Mouse (Mus musculus): ENCODE measurements at regions not wholly inside any gene's neighbourhood (a gene's known extent, or its start where the extent isn't known, plus 50 kb on each side); places are given as distances from the start of the nearest gene placed in this dataset.
A peak's percentile ranks its signal among the peaks of the same experiment; 100 is the strongest.

DNA sequence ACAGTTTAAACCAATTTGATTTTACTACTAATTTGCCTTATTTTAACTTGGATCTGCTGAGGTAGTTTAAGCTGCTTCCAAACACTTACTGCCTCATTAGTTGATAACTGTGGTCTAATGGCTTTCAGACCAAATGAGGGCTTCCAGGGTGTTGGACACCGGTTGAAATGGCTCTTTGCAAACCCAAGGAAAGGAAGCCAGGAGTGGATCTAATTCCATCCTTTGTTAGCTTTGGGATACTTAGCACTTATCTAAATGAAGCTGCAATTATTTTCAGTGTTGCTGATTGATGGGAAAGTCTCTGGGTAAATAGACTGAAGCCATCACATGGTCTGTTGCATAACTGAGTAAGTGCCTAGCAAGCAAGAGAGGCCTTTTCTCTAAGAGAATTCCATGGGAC is 148.4 kb upstream of the Sel1l start:
- ATAC-seq = peak; percentile 70

DNA sequence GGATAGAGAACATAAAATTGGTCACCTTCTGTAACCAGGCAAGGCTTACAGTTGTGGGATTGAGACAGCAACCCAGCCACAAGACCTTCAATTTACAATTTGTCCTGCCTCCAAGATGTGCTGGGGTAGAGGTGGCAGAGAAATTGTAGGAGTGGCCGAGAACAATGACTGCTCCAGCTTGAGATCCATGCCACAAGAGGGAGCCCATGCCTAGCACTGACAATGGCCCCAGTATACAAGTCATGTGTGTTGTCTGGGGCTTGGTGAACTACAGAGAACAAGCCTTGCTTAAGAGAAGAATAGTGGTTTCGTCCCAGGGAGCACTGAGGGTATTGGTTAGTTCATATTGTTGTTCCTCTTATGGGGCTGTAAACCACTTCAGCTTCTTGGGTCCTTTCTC is 146.6 kb upstream of the Sel1l start:
- ATAC-seq (no peak), DNase-seq (ENCODE audit: low spot score) (no peak)
- Histone ChIP-seq H3K27ac (ENCODE audit: low read depth, low read length) (no peak overlapping the region), H3K9ac (ENCODE audit: low read length) (no peak overlapping the region), H3K4me1 (ENCODE audit: control insufficient read depth, insufficient read depth, low read length) (no peaks in the 10 kb centered on the region), H3K9me3 (replicated peaks; ENCODE audit: control insufficient read depth, low read length) (no peaks in the 10 kb centered on the region), H3K36me3 (ENCODE audit: control insufficient read depth, insufficient read depth, low read length) (no peaks in the 10 kb centered on the region), H3K4me3 (ENCODE audit: low read depth, low read length) (no peak overlapping the region), H3K4me2 (ENCODE audit: low read length) (no peak overlapping the region), H3K27me3 (replicated peaks; ENCODE audit: control insufficient read depth, insufficient read depth, low read length) (no peaks in the 10 kb centered on the region)
- WGBS = 73% methylated on average over 2 of the region's 2 CpGs

More for the DNA sequence above, 148.4 kb upstream of the Sel1l start:
- Histone ChIP-seq H3K4me2 (ENCODE audit: low read length) (no peak overlapping the region), H3K9me3 (replicated peaks; ENCODE audit: control insufficient read depth, low read length) (no peaks in the 10 kb centered on the region), H3K4me3 (ENCODE audit: low read depth, low read length) (no peak overlapping the region), H3K9ac (ENCODE audit: low read length) (no peak overlapping the region), H3K4me1 (ENCODE audit: control insufficient read depth, insufficient read depth, low read length) (no peaks in the 10 kb centered on the region), H3K27ac (ENCODE audit: low read depth, low read length) (no peak overlapping the region), H3K36me3 (ENCODE audit: control insufficient read depth, insufficient read depth, low read length) (no peaks in the 10 kb centered on the region), H3K27me3 (replicated peaks; ENCODE audit: control insufficient read depth, insufficient read depth, low read length) (no peaks in the 10 kb centered on the region)
- DNase-seq (ENCODE audit: low spot score) = peak; percentile 60
- WGBS = 9% methylated on average over 1 of the region's 1 CpGs

DNA sequence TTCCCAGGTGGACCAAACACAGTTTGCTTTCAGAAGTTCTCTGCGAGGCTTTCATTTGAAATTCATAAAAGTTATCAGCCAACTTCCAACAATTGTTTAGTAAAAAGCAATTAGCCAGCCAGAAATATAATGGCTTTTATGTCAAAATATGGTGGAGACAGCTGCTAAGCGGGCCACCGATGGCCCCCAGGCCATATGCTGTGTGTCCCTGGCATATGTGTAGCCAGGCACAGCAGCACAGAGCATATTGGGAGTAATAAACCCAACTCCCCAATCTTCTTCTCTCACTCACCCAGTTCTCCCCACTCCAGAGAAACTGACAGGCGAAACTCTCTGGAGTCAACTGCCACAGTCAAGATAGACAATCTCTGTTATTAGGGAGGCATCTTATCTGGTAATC is 137.5 kb upstream of the Sel1l start:
- DNase-seq (ENCODE audit: low spot score) (peak; percentile 23), ATAC-seq (peak; percentile 66; the same call in 1 of the 2 replicates)
- H3K27ac ChIP-seq (ENCODE audit: low read depth, low read length) = no peak overlapping the region
- no peak overlapping the region for H3K4me3 ChIP-seq (ENCODE audit: low read depth, low read length)
- WGBS = 70% methylated on average over 4 of the region's 4 CpGs
- no peaks in the 10 kb centered on the region for H3K27me3 ChIP-seq (replicated peaks; ENCODE audit: control insufficient read depth, insufficient read depth, low read length)
- H3K36me3 ChIP-seq (ENCODE audit: control insufficient read depth, insufficient read depth, low read length) = no peaks in the 10 kb centered on the region
- no peaks in the 10 kb centered on the region for H3K4me1 ChIP-seq (ENCODE audit: control insufficient read depth, insufficient read depth, low read length)
- H3K4me2 ChIP-seq (ENCODE audit: low read length) = no peak overlapping the region
- H3K9me3 ChIP-seq (replicated peaks; ENCODE audit: control insufficient read depth, low read length) = no peaks in the 10 kb centered on the region
- H3K9ac ChIP-seq (ENCODE audit: low read length) = no peak overlapping the region

DNA sequence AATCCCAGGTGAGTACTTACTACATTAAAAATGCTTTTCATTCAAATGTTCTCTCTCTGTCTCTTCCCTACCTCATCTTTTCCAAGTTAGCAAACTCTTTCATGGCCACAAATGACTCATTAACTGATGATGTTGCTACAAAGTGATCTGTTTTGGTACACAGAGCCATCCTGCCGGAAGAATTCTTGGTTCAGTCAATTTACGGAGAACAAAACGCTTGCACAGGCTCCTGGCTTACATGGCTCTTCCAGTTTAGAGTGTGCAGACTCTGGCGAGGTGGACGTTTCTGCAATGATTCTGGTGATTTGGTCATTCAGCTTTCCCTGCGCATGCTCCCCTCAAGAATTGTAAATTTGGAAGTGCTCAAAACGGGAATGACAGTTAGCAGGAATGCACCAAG is 131.4 kb upstream of the Sel1l start:
- H3K4me1 ChIP-seq (ENCODE audit: control insufficient read depth, insufficient read depth, low read length) = no peaks in the 10 kb centered on the region
- H3K9ac ChIP-seq (ENCODE audit: low read length) = no peak overlapping the region
- H3K27me3 ChIP-seq (replicated peaks; ENCODE audit: control insufficient read depth, insufficient read depth, low read length) = no peaks in the 10 kb centered on the region
- H3K36me3 ChIP-seq (ENCODE audit: control insufficient read depth, insufficient read depth, low read length) = no peaks in the 10 kb centered on the region
- H3K9me3 ChIP-seq (replicated peaks; ENCODE audit: control insufficient read depth, low read length) = no peaks in the 10 kb centered on the region
- 50% methylated on average over 7 of the region's 7 CpGs for WGBS
- DNase-seq (ENCODE audit: low spot score) (no peak), ATAC-seq (no peak)
- H3K27ac ChIP-seq (ENCODE audit: low read depth, low read length) = no peak overlapping the region
- H3K4me3 ChIP-seq (ENCODE audit: low read depth, low read length) = no peak overlapping the region
- no peak overlapping the region for H3K4me2 ChIP-seq (ENCODE audit: low read length)

DNA sequence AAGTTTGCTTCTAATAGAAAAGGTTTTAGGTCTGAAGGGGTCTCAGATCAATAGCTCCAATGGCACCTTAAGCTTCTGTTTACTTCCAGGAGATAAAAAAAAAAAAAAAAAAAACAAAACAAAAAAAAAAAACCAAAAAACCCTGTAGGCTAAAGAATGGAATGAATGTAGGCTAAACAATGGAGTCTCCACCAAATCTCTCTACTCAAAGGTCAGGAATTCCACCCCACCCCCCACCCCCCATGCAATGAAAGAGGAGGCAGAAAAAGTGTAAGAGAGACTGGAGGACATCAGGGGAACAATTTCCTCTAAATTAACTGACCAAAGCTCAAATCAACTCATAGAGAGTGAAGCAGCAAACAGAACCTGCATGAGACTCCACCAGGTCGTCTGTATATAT is 122.1 kb upstream of the Sel1l start:
- DNase-seq (ENCODE audit: low spot score) = no peak
- no peak for ATAC-seq
- no peaks in the 10 kb centered on the region for H3K9me3 ChIP-seq (replicated peaks; ENCODE audit: control insufficient read depth, low read length)
- no peak overlapping the region for H3K27ac ChIP-seq (ENCODE audit: low read depth, low read length)
- no peak overlapping the region for H3K4me2 ChIP-seq (ENCODE audit: low read length)
- WGBS = 49% methylated on average over 1 of the region's 1 CpGs
- H3K4me3 ChIP-seq (ENCODE audit: low read depth, low read length) = no peak overlapping the region
- no peaks in the 10 kb centered on the region for H3K4me1 ChIP-seq (ENCODE audit: control insufficient read depth, insufficient read depth, low read length)
- no peaks in the 10 kb centered on the region for H3K27me3 ChIP-seq (replicated peaks; ENCODE audit: control insufficient read depth, insufficient read depth, low read length)
- no peak overlapping the region for H3K9ac ChIP-seq (ENCODE audit: low read length)
- no peaks in the 10 kb centered on the region for H3K36me3 ChIP-seq (ENCODE audit: control insufficient read depth, insufficient read depth, low read length)

DNA sequence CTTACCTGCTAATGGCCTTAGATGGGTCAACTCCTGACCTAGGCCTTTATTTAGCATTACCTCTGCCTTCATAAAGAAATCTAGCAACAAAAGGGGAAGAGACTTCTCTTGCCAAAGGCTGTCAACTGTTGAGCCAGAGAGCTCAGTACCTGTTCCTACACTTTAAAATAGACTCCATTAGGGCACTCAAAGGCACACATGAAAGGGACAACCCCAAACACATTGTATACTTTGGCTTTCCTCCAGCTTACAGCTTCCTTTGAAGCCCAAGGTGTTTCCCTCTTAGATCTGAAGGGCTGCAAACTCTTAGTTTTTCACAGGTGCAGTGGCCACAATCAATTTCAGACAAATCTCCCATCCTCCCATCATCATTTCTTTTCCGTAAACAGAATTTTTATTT is 117.0 kb upstream of the Sel1l start:
- Histone ChIP-seq H3K9me3 (replicated peaks; ENCODE audit: control insufficient read depth, low read length) (no peaks in the 10 kb centered on the region), H3K27me3 (replicated peaks; ENCODE audit: control insufficient read depth, insufficient read depth, low read length) (no peaks in the 10 kb centered on the region), H3K36me3 (ENCODE audit: control insufficient read depth, insufficient read depth, low read length) (no peaks in the 10 kb centered on the region), H3K4me3 (ENCODE audit: low read depth, low read length) (no peak overlapping the region), H3K4me1 (ENCODE audit: control insufficient read depth, insufficient read depth, low read length) (no peaks in the 10 kb centered on the region), H3K27ac (ENCODE audit: low read depth, low read length) (no peak overlapping the region), H3K4me2 (ENCODE audit: low read length) (no peak overlapping the region), H3K9ac (ENCODE audit: low read length) (no peak overlapping the region)
- ATAC-seq (no peak), DNase-seq (ENCODE audit: low spot score) (no peak)
- WGBS = 97% methylated on average over 1 of the region's 1 CpGs

DNA sequence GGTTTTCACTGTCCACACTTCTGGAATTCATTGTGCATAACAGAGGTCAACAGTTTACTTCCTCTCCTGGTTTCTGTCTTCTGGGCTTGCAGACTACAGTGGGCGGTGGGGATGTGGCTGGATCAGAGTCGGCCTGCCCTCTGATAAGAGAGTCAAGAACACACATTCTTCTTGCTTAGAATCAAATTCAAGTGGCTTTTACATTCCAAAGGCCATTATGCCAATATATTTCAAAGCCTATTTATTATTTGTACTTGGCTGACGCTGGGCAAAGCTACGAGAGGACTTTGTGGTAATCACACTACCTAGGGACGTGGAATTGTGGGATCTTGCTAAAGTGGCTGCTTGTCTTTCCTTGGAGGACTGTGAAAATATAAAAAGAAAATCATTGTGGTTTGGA is 114.3 kb upstream of the Sel1l start:
- no peaks in the 10 kb centered on the region for H3K27me3 ChIP-seq (replicated peaks; ENCODE audit: control insufficient read depth, insufficient read depth, low read length)
- no peak overlapping the region for H3K27ac ChIP-seq (ENCODE audit: low read depth, low read length)
- H3K4me2 ChIP-seq (ENCODE audit: low read length) = no peak overlapping the region
- no peak overlapping the region for H3K4me3 ChIP-seq (ENCODE audit: low read depth, low read length)
- 89% methylated on average over 5 of the region's 5 CpGs for WGBS
- H3K36me3 ChIP-seq (ENCODE audit: control insufficient read depth, insufficient read depth, low read length) = no peaks in the 10 kb centered on the region
- no peaks in the 10 kb centered on the region for H3K9me3 ChIP-seq (replicated peaks; ENCODE audit: control insufficient read depth, low read length)
- ATAC-seq (no peak), DNase-seq (ENCODE audit: low spot score) (no peak)
- H3K9ac ChIP-seq (ENCODE audit: low read length) = no peak overlapping the region
- H3K4me1 ChIP-seq (ENCODE audit: control insufficient read depth, insufficient read depth, low read length) = no peaks in the 10 kb centered on the region

DNA sequence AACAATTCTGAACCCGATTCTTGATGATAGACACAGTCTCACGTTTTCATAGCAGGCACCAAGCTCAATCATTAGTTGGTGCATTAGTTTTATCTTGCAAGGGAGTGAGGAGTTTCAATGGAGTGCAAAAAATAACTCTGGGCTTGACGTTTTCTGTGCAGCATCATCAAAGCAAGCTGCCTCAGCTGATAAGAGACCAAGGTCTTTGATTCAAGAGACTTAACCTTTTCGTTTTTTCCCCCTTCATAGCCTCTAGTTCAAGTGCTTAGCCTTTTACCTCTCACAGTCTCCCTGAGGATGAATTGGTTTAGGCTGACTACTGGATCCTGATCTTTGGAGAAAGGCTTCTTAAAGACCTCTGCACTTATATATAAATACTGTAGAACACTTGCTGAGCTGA is 109.1 kb upstream of the Sel1l start:
- no peak for ATAC-seq
- H3K36me3 ChIP-seq (ENCODE audit: control insufficient read depth, insufficient read depth, low read length) = no peaks in the 10 kb centered on the region

DNA sequence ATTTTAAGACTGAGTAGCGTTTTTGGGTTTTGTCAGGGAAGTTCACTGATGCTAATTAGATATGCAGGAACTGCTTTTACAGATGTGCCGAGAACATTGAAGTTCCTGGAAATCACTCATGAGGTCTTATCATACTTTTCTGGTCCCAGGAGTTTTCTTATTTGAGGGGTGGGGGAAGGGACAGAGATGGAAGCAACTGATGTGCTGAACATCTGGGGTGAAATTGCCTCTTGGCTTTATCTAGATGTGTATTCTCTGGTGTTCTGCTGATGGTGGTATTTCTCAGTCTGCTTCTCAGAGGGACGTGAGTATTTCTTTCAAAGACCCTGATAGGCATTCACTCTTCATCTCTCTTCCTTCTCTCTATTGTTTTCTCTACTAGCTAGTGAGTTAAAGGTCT is 107.5 kb upstream of the Sel1l start:
- Histone ChIP-seq H3K9me3 (replicated peaks; ENCODE audit: control insufficient read depth, low read length) (no peaks in the 10 kb centered on the region), H3K9ac (ENCODE audit: low read length) (no peak overlapping the region), H3K4me2 (ENCODE audit: low read length) (no peak overlapping the region), H3K4me3 (ENCODE audit: low read depth, low read length) (no peak overlapping the region), H3K27me3 (replicated peaks; ENCODE audit: control insufficient read depth, insufficient read depth, low read length) (no peaks in the 10 kb centered on the region), H3K36me3 (ENCODE audit: control insufficient read depth, insufficient read depth, low read length) (no peaks in the 10 kb centered on the region), H3K27ac (ENCODE audit: low read depth, low read length) (no peak overlapping the region), H3K4me1 (ENCODE audit: control insufficient read depth, insufficient read depth, low read length) (no peaks in the 10 kb centered on the region)
- no peak for ATAC-seq
- WGBS = 81% methylated on average over 3 of the region's 3 CpGs
- no peak for DNase-seq (ENCODE audit: low spot score)

More for the DNA sequence above, 109.1 kb upstream of the Sel1l start:
- H3K4me3 ChIP-seq (ENCODE audit: low read depth, low read length) = no peak overlapping the region
- H3K9me3 ChIP-seq (replicated peaks; ENCODE audit: control insufficient read depth, low read length) = no peaks in the 10 kb centered on the region
- no peaks in the 10 kb centered on the region for H3K27me3 ChIP-seq (replicated peaks; ENCODE audit: control insufficient read depth, insufficient read depth, low read length)
- no peak for DNase-seq (ENCODE audit: low spot score)
- no peaks in the 10 kb centered on the region for H3K4me1 ChIP-seq (ENCODE audit: control insufficient read depth, insufficient read depth, low read length)
- WGBS = 66% methylated on average over 4 of the region's 4 CpGs
- H3K27ac ChIP-seq (ENCODE audit: low read depth, low read length) = no peak overlapping the region
- H3K9ac ChIP-seq (ENCODE audit: low read length) = no peak overlapping the region
- no peak overlapping the region for H3K4me2 ChIP-seq (ENCODE audit: low read length)
